Mouse (Mus musculus): ENCODE data around the gene Dab1. TPM values are rescaled to one million over a fixed set of nuclear protein-coding genes. Genes with fewer than 3 reads are reported as not detected.

Dab1 gene
- polyA plus RNA-seq, 1 experiment, result not detected

DNA sequence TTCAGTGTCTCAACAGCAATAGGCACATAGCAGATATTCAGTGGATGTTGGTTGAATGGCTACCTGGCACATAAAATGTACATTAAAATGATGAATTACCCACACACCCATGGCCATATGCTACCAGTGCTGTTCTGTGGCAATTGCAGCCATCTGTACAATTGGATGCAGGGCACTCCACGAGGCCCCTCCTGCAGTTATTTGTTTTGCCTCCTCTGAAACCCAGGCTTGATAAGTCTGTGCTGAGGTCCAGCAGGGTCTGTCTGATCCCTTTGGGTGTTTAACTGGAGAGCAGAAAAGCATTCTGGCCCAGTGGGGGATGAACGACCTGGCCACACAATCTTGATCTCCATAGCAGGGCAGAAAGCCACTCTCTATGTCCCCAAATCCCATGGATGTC lies 796.3 kb downstream of the Dab1 start:
- TF ChIP-seq POLR2A (IDR thresholded peaks at IDR 0.05; ENCODE audit: insufficient read depth, low read depth, low read length) (no peak), CTCF (IDR thresholded peaks at IDR 0.05; ENCODE audit: insufficient read depth, low read depth, low read length) (no peak)
- H3K4me1 ChIP-seq (ENCODE audit: control insufficient read depth, insufficient read depth, low read length), result peaks cover 11% of the 10 kb centered on the region
- H3K27ac ChIP-seq (ENCODE audit: insufficient read depth, low read depth, low read length), result no peak overlapping the region
- 73% methylated on average over 2 of the region's 2 CpGs for WGBS
- no peak overlapping the region for H3K4me3 ChIP-seq (ENCODE audit: insufficient read depth, low read depth, low read length)

- Histone ChIP-seq H3K27ac (ENCODE audit: insufficient read depth, low read depth, low read length) (no peak overlapping the region), H3K4me3 (ENCODE audit: insufficient read depth, low read depth, low read length) (no peak overlapping the region), H3K4me1 (ENCODE audit: control insufficient read depth, insufficient read depth, low read length) (peaks cover 7% of the 10 kb centered on the region)
- 93% methylated on average over 2 of the region's 2 CpGs for WGBS
- TF ChIP-seq CTCF (IDR thresholded peaks at IDR 0.05; ENCODE audit: insufficient read depth, low read depth, low read length) (no peak), POLR2A (IDR thresholded peaks at IDR 0.05; ENCODE audit: insufficient read depth, low read depth, low read length) (no peak)
These were observed 799.2 kb downstream of the Dab1 start for GRCm38 (mm10) chr4:104418354-104418753.

- no peak overlapping the region for H3K4me3 ChIP-seq (ENCODE audit: insufficient read depth, low read depth, low read length)
- 91% methylated on average over 12 of the region's 12 CpGs for WGBS
- peaks cover 7% of the 10 kb centered on the region for H3K4me1 ChIP-seq (ENCODE audit: control insufficient read depth, insufficient read depth, low read length)
- TF ChIP-seq POLR2A (IDR thresholded peaks at IDR 0.05; ENCODE audit: insufficient read depth, low read depth, low read length) (no peak), CTCF (IDR thresholded peaks at IDR 0.05; ENCODE audit: insufficient read depth, low read depth, low read length) (no peak)
- H3K27ac ChIP-seq (ENCODE audit: insufficient read depth, low read depth, low read length), result no peak overlapping the region
These were observed 802.0 kb downstream of the Dab1 start for GRCm38 (mm10) chr4:104420983-104421680.

DNA sequence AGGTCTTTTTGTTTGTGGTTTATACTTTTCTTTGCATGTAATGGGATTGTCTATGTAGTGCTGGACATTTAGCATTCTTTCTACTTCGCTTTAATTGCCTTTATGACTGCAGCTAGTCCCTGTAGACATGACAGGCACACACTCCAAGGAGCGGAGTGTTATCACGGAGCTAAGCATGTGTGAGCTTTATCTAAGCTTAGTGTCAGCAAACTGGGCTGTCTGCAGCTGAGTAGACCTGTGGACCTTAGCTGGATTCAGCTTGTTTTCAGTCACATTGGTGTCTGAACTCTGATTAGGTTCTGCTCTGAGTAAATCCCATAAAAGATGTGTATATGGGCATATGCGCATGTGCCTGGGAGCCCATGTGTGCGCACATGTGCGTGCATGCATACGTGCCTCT lies 810.0 kb downstream of the Dab1 start:
- Histone ChIP-seq H3K4me1 (ENCODE audit: control insufficient read depth, insufficient read depth, low read length) (peaks cover 3% of the 10 kb centered on the region; the same call in 1 of the 2 replicates), H3K27ac (ENCODE audit: insufficient read depth, low read depth, low read length) (no peak overlapping the region), H3K4me3 (ENCODE audit: insufficient read depth, low read depth, low read length) (no peak overlapping the region)
- whole genome bisulfite sequencing, result 90% methylated on average over 7 of the region's 7 CpGs
- TF ChIP-seq CTCF (IDR thresholded peaks at IDR 0.05; ENCODE audit: insufficient read depth, low read depth, low read length) (no peak), POLR2A (IDR thresholded peaks at IDR 0.05; ENCODE audit: insufficient read depth, low read depth, low read length) (no peak)

DNA sequence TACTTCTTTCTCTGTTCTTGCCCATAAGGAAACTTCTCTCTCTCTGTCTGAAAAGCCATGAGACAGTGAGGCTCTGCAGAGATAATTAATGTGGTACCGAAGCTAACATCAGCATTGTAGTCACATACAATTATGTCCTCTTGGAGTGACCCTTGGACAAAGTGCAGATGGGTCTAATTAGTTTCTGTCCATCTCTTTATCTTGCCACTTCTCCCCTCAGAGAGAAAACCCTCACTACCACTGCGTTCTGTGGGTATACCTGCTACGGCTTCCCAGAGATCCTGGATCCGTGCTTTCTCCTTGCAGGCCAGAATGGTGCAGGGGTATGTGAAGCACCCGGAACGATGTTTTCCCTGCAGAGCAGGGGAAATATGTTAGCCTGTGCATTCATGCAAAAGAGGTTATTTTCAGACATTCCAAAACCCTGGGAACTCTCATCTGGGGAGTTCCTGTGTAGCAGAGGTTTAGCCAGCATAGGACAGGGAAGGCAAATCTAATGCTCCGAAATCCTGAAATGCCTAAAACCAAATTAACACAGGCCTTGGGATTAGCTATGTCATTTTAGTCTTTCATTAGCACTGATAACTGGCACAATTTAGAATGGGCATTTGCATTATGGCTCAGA lies 812.2 kb downstream of the Dab1 start:
- H3K27ac ChIP-seq (ENCODE audit: insufficient read depth, low read depth, low read length), result no peak overlapping the region
- 51% methylated on average over 7 of the region's 7 CpGs for WGBS
- H3K4me3 ChIP-seq (ENCODE audit: insufficient read depth, low read depth, low read length), result no peak overlapping the region
- H3K4me1 ChIP-seq (ENCODE audit: control insufficient read depth, insufficient read depth, low read length), result peaks cover 3% of the 10 kb centered on the region; the same call in 1 of the 2 replicates
- no peak for TF ChIP-seq CTCF (IDR thresholded peaks at IDR 0.05; ENCODE audit: insufficient read depth, low read depth, low read length)
- no peak for TF ChIP-seq POLR2A (IDR thresholded peaks at IDR 0.05; ENCODE audit: insufficient read depth, low read depth, low read length)

DNA sequence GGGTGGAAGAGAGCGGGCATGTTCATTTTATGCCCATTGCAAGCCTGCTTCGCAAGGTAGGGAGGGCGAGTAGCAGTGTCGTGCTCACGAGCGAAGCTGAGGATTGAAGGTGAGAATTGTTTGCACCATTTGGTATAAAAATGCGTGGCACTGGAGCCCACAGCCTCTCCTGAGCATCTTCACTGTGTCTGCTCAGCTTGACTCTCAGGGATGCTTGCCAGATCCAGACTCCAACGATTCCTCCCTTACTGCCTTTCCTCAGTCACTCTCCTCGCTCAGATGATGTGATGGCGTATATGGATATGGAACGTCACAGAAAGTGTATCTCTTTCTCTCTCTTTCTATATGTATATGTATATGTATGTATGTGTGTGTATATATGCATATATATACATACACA lies 813.0 kb downstream of the Dab1 start:
- Histone ChIP-seq H3K27ac (ENCODE audit: insufficient read depth, low read depth, low read length) (no peak overlapping the region), H3K4me3 (ENCODE audit: insufficient read depth, low read depth, low read length) (no peak overlapping the region), H3K4me1 (ENCODE audit: control insufficient read depth, insufficient read depth, low read length) (peaks cover 3% of the 10 kb centered on the region; the same call in 1 of the 2 replicates)
- WGBS, result 82% methylated on average over 11 of the region's 11 CpGs
- no peak for TF ChIP-seq POLR2A (IDR thresholded peaks at IDR 0.05; ENCODE audit: insufficient read depth, low read depth, low read length)

- H3K4me3 ChIP-seq (ENCODE audit: insufficient read depth, low read depth, low read length), result no peak overlapping the region
- H3K4me1 ChIP-seq (ENCODE audit: control insufficient read depth, insufficient read depth, low read length), result peaks cover 15% of the 10 kb centered on the region
- no peak overlapping the region for H3K27ac ChIP-seq (ENCODE audit: insufficient read depth, low read depth, low read length)
- no peak for TF ChIP-seq CTCF (IDR thresholded peaks at IDR 0.05; ENCODE audit: insufficient read depth, low read depth, low read length)
- TF ChIP-seq POLR2A (IDR thresholded peaks at IDR 0.05; ENCODE audit: insufficient read depth, low read depth, low read length), result no peak
- WGBS, result 74% methylated on average over 5 of the region's 5 CpGs
These were observed 816.6 kb downstream of the Dab1 start for GRCm38 (mm10) chr4:104435736-104436135.

DNA sequence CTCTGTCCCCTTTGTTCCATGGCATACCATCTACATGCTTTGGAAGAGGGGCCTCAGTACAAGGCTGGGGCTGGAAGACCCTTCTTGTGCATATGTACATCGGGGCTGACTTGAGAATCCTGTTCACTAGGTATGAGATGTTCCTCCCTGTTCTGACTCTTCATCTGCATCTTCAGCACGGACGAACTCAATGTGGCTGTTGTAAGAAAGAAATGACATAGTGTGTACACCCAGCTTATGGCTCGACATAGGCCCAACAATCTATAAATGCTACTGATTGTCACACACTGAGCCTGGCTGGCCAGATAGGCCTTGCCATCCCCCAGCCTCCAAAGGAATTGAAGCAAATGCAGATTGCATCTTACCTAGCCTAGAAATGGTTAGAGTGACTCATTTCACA lies 817.3 kb downstream of the Dab1 start:
- H3K4me3 ChIP-seq (ENCODE audit: insufficient read depth, low read depth, low read length), result no peak overlapping the region
- no peak overlapping the region for H3K27ac ChIP-seq (ENCODE audit: insufficient read depth, low read depth, low read length)
- peaks cover 17% of the 10 kb centered on the region for H3K4me1 ChIP-seq (ENCODE audit: control insufficient read depth, insufficient read depth, low read length)
- WGBS, result 88% methylated on average over 4 of the region's 4 CpGs
- no peak for TF ChIP-seq CTCF (IDR thresholded peaks at IDR 0.05; ENCODE audit: insufficient read depth, low read depth, low read length)
- TF ChIP-seq POLR2A (IDR thresholded peaks at IDR 0.05; ENCODE audit: insufficient read depth, low read depth, low read length), result no peak

DNA sequence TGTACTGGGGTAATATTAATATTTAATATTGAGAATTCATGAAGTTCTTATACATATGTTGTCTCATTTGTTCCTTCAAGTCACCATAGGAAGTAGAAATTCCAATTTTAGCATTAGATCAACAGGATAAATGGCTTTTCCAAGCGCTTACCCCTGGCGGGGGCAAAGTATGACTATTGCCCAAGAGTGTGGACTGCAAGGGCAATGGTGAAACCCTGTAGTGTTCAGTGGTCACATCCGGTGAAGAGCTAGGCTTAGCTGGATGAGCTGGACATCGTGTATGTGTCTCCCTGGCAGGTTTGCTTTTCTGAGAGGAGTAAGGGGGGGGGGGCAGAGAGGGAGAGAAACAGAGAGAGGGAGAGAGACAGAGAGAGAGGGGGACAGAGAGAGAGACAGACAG lies 819.6 kb downstream of the Dab1 start:
- TF ChIP-seq POLR2A (IDR thresholded peaks at IDR 0.05; ENCODE audit: insufficient read depth, low read depth, low read length), result no peak
- no peak for TF ChIP-seq CTCF (IDR thresholded peaks at IDR 0.05; ENCODE audit: insufficient read depth, low read depth, low read length)
- 95% methylated on average over 4 of the region's 4 CpGs for WGBS

More for the DNA sequence above, 819.6 kb downstream of the Dab1 start:
- H3K27ac ChIP-seq (ENCODE audit: insufficient read depth, low read depth, low read length), result no peak overlapping the region
- H3K4me3 ChIP-seq (ENCODE audit: insufficient read depth, low read depth, low read length), result no peak overlapping the region
- peaks cover 15% of the 10 kb centered on the region for H3K4me1 ChIP-seq (ENCODE audit: control insufficient read depth, insufficient read depth, low read length)

Data from olfactory bulb, adult 2 months (tissue).